Mouse (Mus musculus) lung, postnatal 10 days (tissue): ENCODE measurements around the gene Bhlhe23.

ENCODE experiments used
- DNase-seq: peaks from one replicate; pipeline ENCODE4 v3.0.0; 2021

The Bhlhe23 gene

GRCm38 (mm10) chr2:180776793-180777192 lies at the start of gene Bhlhe23:
TSS of gene Bhlhe23 (minus strand) at chr2:180776900.
- DNase-seq, result no peak

- no peak for DNase-seq
Measured at GRCm38 (mm10) chr2:180825147-180825941, 48.6 kb upstream of the Bhlhe23 start.

GRCm38 (mm10) chr2:180824724-180825123 lies 48.0 kb upstream of the Bhlhe23 start:
- DNase-seq, result no peak

- no peak for DNase-seq
Measured at GRCm38 (mm10) chr2:180824061-180824460, 47.4 kb upstream of the Bhlhe23 start.

GRCm38 (mm10) chr2:180822476-180822875 lies 45.8 kb upstream of the Bhlhe23 start:
- peak; percentile 31 for DNase-seq

GRCm38 (mm10) chr2:180819504-180819903 lies 42.8 kb upstream of the Bhlhe23 start:
- no peak for DNase-seq

- DNase-seq, result no peak
Measured at GRCm38 (mm10) chr2:180816440-180817065, 39.9 kb upstream of the Bhlhe23 start.

GRCm38 (mm10) chr2:180813982-180814568 lies 37.4 kb upstream of the Bhlhe23 start:
- no peak for DNase-seq

GRCm38 (mm10) chr2:180811002-180811401 lies 34.3 kb upstream of the Bhlhe23 start:
- DNase-seq, result no peak

- DNase-seq, result no peak
Measured at GRCm38 (mm10) chr2:180809510-180809909, 32.8 kb upstream of the Bhlhe23 start.

GRCm38 (mm10) chr2:180805966-180806365 lies 29.3 kb upstream of the Bhlhe23 start:
- DNase-seq, result peak; percentile 18

GRCm38 (mm10) chr2:180796008-180796407 lies 19.3 kb upstream of the Bhlhe23 start:
- no peak for DNase-seq

- no peak for DNase-seq
Measured at GRCm38 (mm10) chr2:180795597-180795996, 18.9 kb upstream of the Bhlhe23 start.

GRCm38 (mm10) chr2:180794422-180794821 lies 17.7 kb upstream of the Bhlhe23 start:
- no peak for DNase-seq

GRCm38 (mm10) chr2:180791674-180792073 lies 15.0 kb upstream of the Bhlhe23 start:
- peak; percentile 41 for DNase-seq

GRCm38 (mm10) chr2:180788843-180789242 lies 12.1 kb upstream of the Bhlhe23 start:
- DNase-seq, result no peak

GRCm38 (mm10) chr2:180788386-180788785 lies 11.7 kb upstream of the Bhlhe23 start:
- DNase-seq, result no peak

- DNase-seq, result no peak
Measured at GRCm38 (mm10) chr2:180787566-180788232, 11.0 kb upstream of the Bhlhe23 start.

GRCm38 (mm10) chr2:180786732-180787131 lies 10.0 kb upstream of the Bhlhe23 start:
- peak; percentile 33 for DNase-seq

- no peak for DNase-seq
Measured at GRCm38 (mm10) chr2:180780282-180780681, 3.6 kb upstream of the Bhlhe23 start.

- DNase-seq, result peak; percentile 52
Measured at GRCm38 (mm10) chr2:180779226-180780104, 2.8 kb upstream of the Bhlhe23 start.

- DNase-seq, result no peak
Measured at GRCm38 (mm10) chr2:180775641-180776040, 1.1 kb downstream of the Bhlhe23 start.
